Mouse (Mus musculus) hindbrain, embryonic 14.5 days (tissue): ENCODE measurements around the gene Armcx5. TPM values are rescaled to one million over a fixed set of nuclear protein-coding genes. Genes with fewer than 3 reads are reported as not detected.
"Not testable (repeated sequence)": the region's sequence is repeated elsewhere in the genome, so short reads cannot be mapped to it uniquely, and the experiment has no call there.

Source experiments
- ATAC-seq: fragments of 200-750 bp; cut with Nextera tagmentation; 2 replicates; pipeline ENCODE4 v1.8.0; 2017; ENCODE audit warnings: moderate number of reproducible peaks, mild to moderate bottlenecking, moderate TSS enrichment, moderate library complexity; ENCODE audit not compliant: low FRiP score
- DNase-seq: peaks from one replicate; pipeline ENCODE4 v3.0.0-alpha.2; 2015; ENCODE audit warnings: low spot score
- H3K27ac ChIP-seq: fragments of 300-500 bp; sonication (generic); 2 replicates; pipeline ENCODE4 v1.5.1; 2014; ENCODE audit warnings: mild to moderate bottlenecking, moderate library complexity
- H3K27me3 ChIP-seq: fragments of 300-500 bp; sonication (generic); 2 replicates; pipeline ENCODE4 v1.6.1; 2014; ENCODE audit warnings: mild to moderate bottlenecking, low read length, mixed read lengths; ENCODE audit not compliant: control insufficient read depth, insufficient read depth
- H3K36me3 ChIP-seq: fragments of 300-500 bp; sonication (generic); replicated peaks from 2 replicates; pipeline ENCODE4 v1.6.1; 2014; ENCODE audit not compliant: control insufficient read depth, insufficient read depth
- H3K4me1 ChIP-seq: fragments of 300-500 bp; sonication (generic); replicated peaks from 2 replicates; pipeline ENCODE4 v1.6.1; 2014; ENCODE audit warnings: antibody characterized with exemption, low read length, mixed read lengths; ENCODE audit not compliant: control insufficient read depth, insufficient read depth
- H3K4me2 ChIP-seq: fragments of 300-500 bp; sonication (generic); replicated peaks from 2 replicates; pipeline ENCODE4 v1.6.1; 2014; ENCODE audit warnings: mild to moderate bottlenecking, moderate library complexity
- H3K4me3 ChIP-seq: fragments of 300-500 bp; sonication (generic); replicated peaks from 2 replicates; pipeline ENCODE4 v1.5.1; 2014; ENCODE audit warnings: mild to moderate bottlenecking, low read length
- H3K9ac ChIP-seq: fragments of 300-500 bp; sonication (generic); 2 replicates; pipeline ENCODE4 v1.6.1; 2014
- H3K9me3 ChIP-seq: fragments of 300-500 bp; sonication (generic); 2 replicates; pipeline ENCODE4 v1.6.1; 2016; ENCODE audit warnings: low read length; ENCODE audit not compliant: control insufficient read depth
- WGBS: fragments of 180-500 bp; shearing (Covaris S2); extraction: QIAGEN DNeasy Blood & Tissue Kit; methylation state at CpG from one replicate; pipeline ENCODE4 v1.1.7; 2014; 5-methylcytosine and 5-hydroxymethylcytosine counted together
- polyA plus RNA-seq: library from polyadenylated mRNA; unstranded; fragments of >200 nt; fragmentation: Nextera tagmentation; extraction: Ambion mirVana; gene quantifications from 2 replicates; pipeline ENCODE4 v1.2.1, GENCODE M21; 2014

Gene Armcx5
- polyA plus RNA-seq, result 8.9 and 10.5 TPM in 2 replicates

- H3K4me3 ChIP-seq, result peak within 1 kb of the TSS; percentile 59
- 17% methylated on average over 48 of the region's 48 CpGs for WGBS
Observed at GRCm38 (mm10) chrX:135742304-135743055, at the start of gene Armcx5, which contains the start of gene Gprasp1. TSS of gene Armcx5 (plus strand) at chrX:135742733. TSS of gene Gprasp1 (plus strand) at chrX:135742733.

GRCm38 (mm10) chrX:135693633-135694032, 48.9 kb upstream of the Armcx5 start, which contains the start of gene Tcp11x2:
TSS of gene Tcp11x2 (minus strand) at chrX:135693790.
- H3K4me3 ChIP-seq, result no peak within 1 kb of the TSS
- H3K9me3 ChIP-seq, result no peaks in the 10 kb centered on the region
- 59% methylated on average over 1 of the region's 1 CpGs for WGBS
- no peaks in the 10 kb centered on the region; the same call in 1 of the 2 replicates for H3K27me3 ChIP-seq
- H3K27ac ChIP-seq, result no peak within 1 kb of the TSS
- no peaks in the 10 kb centered on the region for H3K4me1 ChIP-seq
- H3K36me3 ChIP-seq, result no peaks in the 10 kb centered on the region
- ATAC-seq (no peak), DNase-seq (no peak)
- H3K9ac ChIP-seq, result no peak within 1 kb of the TSS
- H3K4me2 ChIP-seq, result no peak within 1 kb of the TSS

More at GRCm38 (mm10) chrX:135742304-135743055, at the start of gene Armcx5, which contains the start of gene Gprasp1:
- H3K27ac ChIP-seq, result peak within 1 kb of the TSS; percentile 97
- peak within 1 kb of the TSS; percentile 74 for H3K9ac ChIP-seq
- peaks cover 4% of the 10 kb centered on the region for H3K27me3 ChIP-seq
- H3K36me3 ChIP-seq, result peaks cover 16% of the 10 kb centered on the region; the same call in 1 of the 2 replicates
- H3K4me2 ChIP-seq, result peak within 1 kb of the TSS; percentile 55
- peak; percentile 98 for ATAC-seq
- no peaks in the 10 kb centered on the region for H3K9me3 ChIP-seq
- DNase-seq, result peak; percentile 88
- H3K4me1 ChIP-seq, result peaks cover 7% of the 10 kb centered on the region; the same call in 1 of the 2 replicates

GRCm38 (mm10) chrX:135703111-135703510, 39.4 kb upstream of the Armcx5 start:
- Histone ChIP-seq H3K4me2 (no peak overlapping the region), H3K27ac (no peak overlapping the region), H3K9me3 (no peaks in the 10 kb centered on the region), H3K36me3 (no peaks in the 10 kb centered on the region), H3K27me3 (no peaks in the 10 kb centered on the region), H3K9ac (no peak overlapping the region), H3K4me1 (no peaks in the 10 kb centered on the region), H3K4me3 (no peak overlapping the region)
- DNase-seq (no peak), ATAC-seq (no peak)
- 96% methylated on average over 1 of the region's 1 CpGs for WGBS

DNA sequence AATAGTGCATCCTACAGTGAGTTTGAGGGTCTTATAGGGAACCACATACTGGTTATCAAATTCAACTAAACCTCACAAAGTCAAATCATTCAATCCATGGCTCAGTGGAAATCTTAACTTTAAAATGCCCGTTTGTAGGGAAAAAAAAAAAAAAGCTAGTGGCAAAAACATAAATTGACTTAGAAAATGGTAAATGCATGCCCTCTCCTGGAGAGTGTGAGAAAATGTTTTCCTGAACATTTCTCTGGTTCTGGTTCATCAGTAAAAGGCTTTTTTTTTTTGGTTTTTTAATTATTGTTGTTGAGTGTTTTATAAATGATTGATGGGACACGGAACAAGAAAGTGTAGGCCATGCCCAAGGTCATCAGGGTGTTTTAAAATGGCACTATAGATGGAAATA, 38.2 kb upstream of the Armcx5 start:
- DNase-seq, result no peak
- Histone ChIP-seq H3K4me1 (no peaks in the 10 kb centered on the region), H3K4me2 (no peak overlapping the region), H3K9me3 (no peaks in the 10 kb centered on the region), H3K27me3 (no peaks in the 10 kb centered on the region), H3K4me3 (no peak overlapping the region), H3K9ac (no peak overlapping the region), H3K36me3 (no peaks in the 10 kb centered on the region), H3K27ac (no peak overlapping the region)
- ATAC-seq, result no peak
- 50% methylated on average over 2 of the region's 2 CpGs for WGBS

- Histone ChIP-seq H3K36me3 (no peaks in the 10 kb centered on the region), H3K4me2 (no peak overlapping the region), H3K27me3 (no peaks in the 10 kb centered on the region), H3K9ac (no peak overlapping the region), H3K9me3 (no peaks in the 10 kb centered on the region), H3K27ac (no peak overlapping the region), H3K4me1 (no peaks in the 10 kb centered on the region), H3K4me3 (no peak overlapping the region)
- DNase-seq, result no peak
- WGBS, result 85% methylated on average over 2 of the region's 2 CpGs
- no peak for ATAC-seq
Observed at GRCm38 (mm10) chrX:135712845-135713244, 29.7 kb upstream of the Armcx5 start.

GRCm38 (mm10) chrX:135725161-135725560, 17.4 kb upstream of the Armcx5 start, which contains the start of gene Tmsb15a:
TSS of gene Tmsb15a (minus strand) at chrX:135725261.
- ATAC-seq, result no peak
- H3K4me3 ChIP-seq, result no peak within 1 kb of the TSS
- no peaks in the 10 kb centered on the region; the same call in 1 of the 2 replicates for H3K27me3 ChIP-seq

DNA sequence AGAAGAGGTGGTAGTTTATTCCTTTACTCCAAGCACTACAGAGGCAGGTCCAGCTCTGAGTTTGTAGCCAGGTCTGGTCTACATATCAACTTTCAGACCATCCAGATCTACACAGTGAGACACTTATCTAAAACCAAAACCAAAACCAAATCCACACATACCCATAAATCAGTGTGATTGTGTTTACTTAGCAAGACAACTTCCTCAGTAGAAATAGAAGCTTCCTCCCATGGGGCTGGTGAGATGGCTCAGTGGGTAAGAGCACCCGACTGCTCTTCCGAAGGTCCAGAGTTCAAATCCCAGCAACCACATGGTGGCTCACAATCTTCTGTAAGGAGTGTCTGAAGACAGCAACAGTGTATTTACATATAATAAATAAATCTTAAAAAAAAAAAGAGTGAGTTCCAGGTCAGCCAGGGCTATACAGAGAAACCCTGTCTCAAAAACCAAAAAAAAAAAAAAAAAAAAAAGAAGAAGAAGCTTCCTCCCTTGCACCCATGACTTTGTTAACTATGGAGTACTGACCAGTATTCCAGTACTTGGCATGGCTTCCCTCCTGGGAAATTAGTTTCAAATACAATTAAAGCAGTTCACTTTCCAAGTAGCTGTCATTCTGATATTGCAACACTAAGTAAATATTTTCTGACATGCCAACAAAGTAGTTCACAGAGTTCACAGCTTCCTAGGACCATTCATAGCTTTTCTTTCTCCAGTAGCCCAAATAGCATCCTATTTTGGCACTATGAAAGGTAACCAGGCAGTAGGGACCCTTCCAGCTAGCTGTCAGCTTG, 3.6 kb upstream of the Armcx5 start:
- peaks cover 6% of the 10 kb centered on the region; the same call in 1 of the 2 replicates for H3K4me1 ChIP-seq
- ATAC-seq (no peak), DNase-seq (no peak)
- 92% methylated on average over 2 of the region's 2 CpGs for WGBS
- no peaks in the 10 kb centered on the region for H3K36me3 ChIP-seq
- H3K27me3 ChIP-seq, result peaks cover 4% of the 10 kb centered on the region
- no peak overlapping the region for H3K4me3 ChIP-seq
- no peak overlapping the region for H3K4me2 ChIP-seq
- H3K27ac ChIP-seq, result no peak overlapping the region
- H3K9ac ChIP-seq, result no peak overlapping the region
- H3K9me3 ChIP-seq, result no peaks in the 10 kb centered on the region

More at GRCm38 (mm10) chrX:135725161-135725560, 17.4 kb upstream of the Armcx5 start, which contains the start of gene Tmsb15a:
- 82% methylated on average over 10 of the region's 10 CpGs for WGBS
- no peak within 1 kb of the TSS for H3K9ac ChIP-seq
- no peak within 1 kb of the TSS for H3K27ac ChIP-seq
- no peaks in the 10 kb centered on the region for H3K4me1 ChIP-seq
- H3K36me3 ChIP-seq, result no peaks in the 10 kb centered on the region
- no peaks in the 10 kb centered on the region for H3K9me3 ChIP-seq
- no peak within 1 kb of the TSS for H3K4me2 ChIP-seq
- DNase-seq, result no peak

- no peaks in the 10 kb centered on the region for H3K9me3 ChIP-seq
- peak overlapping the region; percentile 97 for H3K27ac ChIP-seq
- H3K4me3 ChIP-seq, result peak overlapping the region; percentile 59
- DNase-seq (no peak), ATAC-seq (no peak)
- peak overlapping the region; percentile 74 for H3K9ac ChIP-seq
- peaks cover under 1% of the 10 kb centered on the region for H3K27me3 ChIP-seq
- 23% methylated on average over 7 of the region's 7 CpGs for WGBS
- H3K4me2 ChIP-seq, result peak overlapping the region; percentile 55
- H3K36me3 ChIP-seq, result peaks cover 16% of the 10 kb centered on the region; the same call in 1 of the 2 replicates
- peaks cover 7% of the 10 kb centered on the region; the same call in 1 of the 2 replicates for H3K4me1 ChIP-seq
Observed at GRCm38 (mm10) chrX:135743056-135743355, 473 bp downstream of the Armcx5 start.

- peaks cover 19% of the 10 kb centered on the region; the same call in 1 of the 2 replicates for H3K36me3 ChIP-seq
- not testable (repeated sequence) for H3K9me3 ChIP-seq, H3K9ac ChIP-seq, H3K27me3 ChIP-seq, ATAC-seq, H3K4me3 ChIP-seq, H3K27ac ChIP-seq, DNase-seq, H3K4me1 ChIP-seq, H3K4me2 ChIP-seq
- WGBS, result 97% methylated on average over 3 of the region's 3 CpGs
Observed at GRCm38 (mm10) chrX:135745376-135745775, 2.8 kb downstream of the Armcx5 start.
